Mouse (Mus musculus): ENCODE results near the gene Ndufaf5.
A peak's percentile ranks its signal among the peaks of the same experiment; 100 is the strongest.
"Not testable (repeated sequence)": the region's sequence is repeated elsewhere in the genome, so short reads cannot be mapped to it uniquely, and the experiment has no call there.

Gene Ndufaf5

DNA sequence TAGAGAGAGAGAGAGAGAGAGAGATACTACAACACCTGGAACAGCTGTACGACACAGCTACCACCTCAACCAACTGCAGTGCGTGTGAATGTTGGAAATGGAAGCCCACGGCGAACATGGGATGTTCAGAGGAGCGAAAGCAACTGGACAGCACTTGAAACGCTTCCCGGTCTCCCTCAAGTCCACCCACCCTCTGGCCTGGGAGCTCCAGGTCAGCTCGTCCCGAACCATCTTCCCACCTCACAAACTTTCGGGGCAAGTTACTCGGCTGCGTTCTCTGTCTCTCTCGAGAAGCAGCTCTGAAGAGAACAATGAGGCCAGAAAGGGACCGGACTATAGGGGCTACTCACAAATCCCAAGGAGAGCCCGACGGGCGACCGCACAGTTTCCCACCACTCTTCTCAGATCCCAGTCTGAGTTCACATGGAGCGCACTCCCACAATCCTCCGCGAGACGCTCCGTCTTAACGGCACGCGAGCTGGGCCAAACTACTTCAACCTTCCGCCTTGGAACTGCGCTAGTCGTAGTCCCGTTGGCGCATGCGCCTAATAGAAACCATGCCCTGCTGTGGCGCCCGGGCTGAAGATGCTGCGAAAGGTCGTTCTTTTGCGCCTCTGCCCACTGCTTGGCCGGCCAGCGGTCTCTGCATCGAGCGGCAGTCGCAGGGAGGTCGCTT lies at the start of gene Ndufaf5, which contains the start of gene Esf1:
Gene Ndufaf5, plus strand, starts transcription at position 523 of the 676 bp plus-strand sequence.
Gene Esf1, minus strand, starts transcription at position 438 of the 676 bp plus-strand sequence.
- peak; percentile 93 for DNase-seq (ENCODE audit: low read depth, low spot score)

DNA sequence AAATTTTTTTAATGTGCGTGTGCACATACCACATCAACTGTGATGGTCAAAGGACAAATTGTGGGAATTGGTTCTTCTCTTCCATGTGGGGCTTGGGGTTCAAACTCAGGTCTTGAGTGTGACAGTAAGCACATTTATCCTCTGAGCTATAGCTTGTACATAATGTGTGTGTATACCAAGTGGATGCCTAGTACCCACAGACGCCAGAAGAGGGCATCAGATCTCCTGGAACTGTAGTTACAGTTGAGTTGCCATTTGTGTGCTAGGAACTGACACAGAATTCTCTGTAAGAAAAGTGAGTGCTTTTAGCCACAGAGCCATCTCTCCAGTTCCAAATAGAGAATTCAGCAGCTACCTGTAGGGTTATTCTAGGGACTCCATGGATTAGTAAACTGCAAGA lies 44.9 kb upstream of the Ndufaf5 start:
- no peak for DNase-seq (ENCODE audit: low read depth, low spot score)

DNA sequence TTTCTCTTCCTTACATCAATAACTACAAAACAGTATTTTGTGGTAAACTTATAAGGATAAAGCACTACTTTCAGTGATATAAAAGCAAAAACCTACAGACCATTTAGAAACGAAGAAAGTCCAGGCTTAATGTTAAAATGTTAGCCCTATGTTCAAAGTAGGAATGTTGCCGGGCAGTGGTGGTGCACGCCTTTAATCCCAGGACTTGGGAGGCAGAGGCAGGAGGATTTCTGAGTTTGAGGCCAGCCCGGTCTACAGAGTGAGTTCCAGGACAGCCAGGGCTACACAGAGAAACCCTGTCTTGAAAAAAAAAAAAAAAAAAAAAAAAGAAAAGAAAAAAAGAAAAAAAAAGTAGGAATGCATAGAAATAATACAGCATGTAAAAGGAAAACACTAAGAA lies 18.7 kb upstream of the Ndufaf5 start, which contains the start of gene Gm17374:
Gene Gm17374, plus strand, starts transcription at position 301 of the 400 bp plus-strand sequence.
- not testable (repeated sequence) for DNase-seq (ENCODE audit: low read depth, low spot score)

DNA sequence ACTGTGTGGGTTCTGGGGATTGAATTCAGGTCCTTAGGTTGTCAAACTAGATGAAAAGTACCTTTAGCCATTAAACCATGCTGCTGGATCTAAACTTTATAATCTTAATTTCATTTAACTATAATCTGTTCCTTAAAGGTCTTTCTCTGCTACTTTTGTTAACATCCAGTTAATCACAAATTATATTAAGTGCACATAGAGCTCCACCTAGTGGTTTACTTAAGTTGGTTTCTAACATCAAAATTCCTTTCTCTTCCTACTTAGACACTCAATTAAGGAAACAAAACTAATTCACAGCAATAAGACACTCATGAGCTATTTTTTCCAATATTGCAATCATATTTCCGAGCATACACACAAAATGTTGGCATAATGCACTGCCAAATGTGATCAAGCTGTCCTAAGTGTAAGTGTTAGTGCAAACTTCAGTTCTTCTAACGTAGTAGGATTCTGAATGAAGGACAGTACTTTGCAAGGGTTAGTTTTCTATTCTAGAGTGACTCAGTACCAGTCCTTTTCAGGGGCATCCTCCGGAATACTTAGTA lies 11.2 kb upstream of the Ndufaf5 start:
- DNase-seq (ENCODE audit: low read depth, low spot score): no peak

DNA sequence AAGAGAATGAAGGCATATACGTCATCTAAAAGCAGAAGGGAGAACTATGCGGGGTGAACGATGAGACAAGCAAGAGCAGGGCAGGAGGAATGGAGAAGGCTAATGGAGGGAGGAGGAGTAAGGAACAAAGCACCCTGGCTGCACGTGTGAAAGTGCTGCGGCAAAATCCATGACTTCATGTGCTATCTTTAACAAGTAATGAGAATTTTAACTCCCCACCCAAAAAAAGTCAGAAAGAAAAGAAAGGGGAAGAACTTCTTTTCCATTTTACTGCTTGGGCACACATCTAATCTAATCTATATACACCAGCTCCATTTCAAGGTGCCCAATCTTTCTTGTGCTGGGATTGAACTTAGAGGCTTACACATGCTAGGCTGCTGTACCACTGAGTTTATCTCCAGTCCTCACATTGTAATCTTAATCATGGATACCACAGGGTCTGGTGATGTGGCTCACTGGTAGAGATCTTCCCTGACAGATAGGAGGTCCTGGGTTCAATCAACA lies 7.0 kb upstream of the Ndufaf5 start:
- no peak for DNase-seq (ENCODE audit: low read depth, low spot score)

DNA sequence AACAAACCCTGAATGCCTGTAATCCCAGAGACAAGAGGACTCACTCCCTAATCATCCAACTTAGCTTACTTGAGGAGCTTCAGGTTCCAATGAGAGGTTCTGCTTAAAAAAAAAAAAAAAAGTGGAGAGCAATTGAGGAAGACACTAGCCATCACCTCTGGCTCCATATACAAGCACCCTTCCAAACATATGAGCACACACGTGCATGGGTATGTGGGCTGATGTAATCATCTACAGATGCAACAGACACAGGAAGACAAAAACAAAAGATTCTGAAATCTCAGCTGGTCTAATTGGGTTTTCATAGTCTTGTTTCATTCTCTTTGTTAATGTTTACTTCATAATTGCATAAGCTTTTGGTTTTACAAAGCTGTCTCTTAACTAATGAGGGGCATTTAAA lies 1.4 kb upstream of the Ndufaf5 start:
- DNase-seq (ENCODE audit: low read depth, low spot score): no peak

DNA sequence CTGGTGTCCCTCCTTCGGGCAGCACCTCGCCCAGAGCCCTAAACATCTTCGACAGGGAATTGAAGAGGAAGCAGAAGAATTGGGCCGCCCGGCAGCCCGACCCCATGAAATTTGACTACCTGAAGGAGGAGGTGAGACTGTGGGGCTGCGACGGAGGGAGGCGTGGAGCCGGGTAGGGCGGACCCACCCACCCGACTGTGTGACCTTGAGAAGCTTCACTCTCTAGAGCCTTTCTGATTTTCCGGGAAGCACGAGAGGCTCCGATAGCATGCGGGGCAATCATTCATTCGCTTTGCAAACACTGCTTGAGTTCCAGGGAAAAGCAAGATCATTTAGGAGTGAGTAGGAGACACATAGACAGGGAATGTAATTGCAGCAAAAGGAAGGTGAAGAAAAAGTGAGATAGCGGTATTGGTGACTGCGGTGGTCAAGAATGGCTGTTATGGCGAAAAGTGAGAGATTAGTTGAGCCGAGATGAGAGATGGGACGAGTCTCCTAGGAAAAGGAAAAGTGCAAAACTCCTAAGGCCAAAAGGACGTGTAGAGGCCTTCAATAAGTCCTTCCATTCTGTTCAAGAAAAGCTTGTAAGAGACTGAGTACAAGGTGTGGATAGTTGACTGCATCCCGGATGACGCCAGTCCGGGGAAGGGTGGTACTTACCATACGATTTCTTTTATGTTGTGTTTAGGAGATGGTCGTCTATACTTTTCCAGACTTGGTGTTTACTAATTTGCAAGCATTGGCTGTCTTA lies 529 bp downstream of the Ndufaf5 start:
- no peak for DNase-seq (ENCODE audit: low read depth, low spot score)

DNA sequence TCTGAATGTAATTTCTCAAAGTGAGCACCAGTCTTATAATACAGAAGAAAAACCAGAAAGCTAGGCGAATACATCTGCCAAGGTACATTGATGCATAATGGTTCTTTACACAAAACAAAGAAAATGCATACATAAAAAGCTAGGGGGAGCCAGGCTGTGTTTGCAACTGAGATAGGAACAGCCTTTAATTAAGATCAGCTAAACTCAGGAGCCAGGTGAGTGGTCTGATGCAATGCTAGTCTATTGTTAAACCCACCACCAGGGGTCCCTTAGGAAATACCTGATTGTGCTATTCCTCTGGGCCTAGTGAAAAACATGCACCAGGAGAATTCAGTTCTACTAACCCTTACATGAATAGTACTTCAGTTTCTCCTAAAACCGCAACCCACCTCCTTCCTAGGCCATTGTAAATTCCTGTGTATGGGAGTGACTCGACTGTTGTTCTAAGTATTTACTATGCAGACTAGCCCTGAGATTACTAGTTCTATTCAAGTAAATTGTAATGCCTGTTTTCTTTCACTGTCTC lies 15.3 kb downstream of the Ndufaf5 start:
- DNase-seq (ENCODE audit: low read depth, low spot score): not testable (repeated sequence)

DNA sequence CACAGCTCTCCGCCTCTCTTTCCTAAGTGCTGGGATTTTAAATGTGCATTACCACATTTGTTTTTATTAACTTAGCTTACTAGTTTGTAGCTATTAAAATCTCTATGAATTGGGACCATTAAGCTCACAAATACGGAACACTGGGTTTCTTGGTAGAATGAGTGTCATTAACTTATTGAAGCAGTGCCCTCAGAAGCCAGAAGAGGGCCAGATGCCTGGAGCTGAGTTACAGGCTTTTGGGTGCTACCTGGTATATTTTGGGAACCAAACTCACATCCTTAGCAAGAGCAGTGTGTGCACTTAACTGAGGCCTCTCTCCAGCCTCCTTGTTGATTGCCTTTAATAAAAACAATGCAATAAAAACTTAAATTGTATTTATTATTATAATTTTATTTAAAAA lies 30.3 kb downstream of the Ndufaf5 start:
- DNase-seq (ENCODE audit: low read depth, low spot score): no peak

DNA sequence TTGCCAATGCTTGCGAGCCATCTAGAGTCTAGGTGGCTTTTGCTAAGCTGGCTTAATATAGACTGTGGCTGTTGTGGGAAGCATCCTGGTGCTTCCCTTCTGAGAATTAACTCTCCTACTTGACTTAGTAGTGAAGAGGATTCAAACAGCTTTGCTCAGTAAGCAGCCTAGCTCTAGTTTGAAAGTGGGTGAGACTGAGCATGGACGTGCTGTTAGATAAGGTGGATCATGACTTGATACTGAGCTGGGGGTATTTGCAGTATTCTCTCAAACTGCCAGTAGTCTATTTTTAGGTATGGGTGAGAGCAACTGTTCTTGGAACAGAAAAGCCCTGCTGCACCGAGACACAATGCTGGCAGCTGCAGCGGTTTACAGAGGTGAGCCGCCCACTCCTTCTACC lies 32.1 kb downstream of the Ndufaf5 start:
- DNase-seq (ENCODE audit: low read depth, low spot score): no peak

DNA sequence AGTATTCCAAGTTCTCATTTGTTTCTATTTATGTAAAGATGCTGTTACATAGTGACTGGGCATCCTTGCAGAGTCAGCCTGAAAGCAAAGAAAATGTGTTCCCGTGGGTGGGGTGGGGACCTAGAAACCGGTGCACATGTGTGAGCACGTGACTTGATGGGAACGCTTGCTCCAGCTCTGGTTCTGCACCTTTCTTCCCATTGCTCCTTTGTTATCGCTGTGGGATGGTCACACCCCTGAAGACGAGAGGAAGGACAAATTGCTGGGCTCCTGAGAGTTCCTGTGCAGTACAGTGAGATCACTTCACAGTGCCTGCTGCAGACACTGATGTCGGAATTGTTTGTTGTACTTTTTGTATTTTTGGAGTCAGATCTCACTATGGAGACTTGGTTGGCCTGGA lies 33.3 kb downstream of the Ndufaf5 start:
- no peak for DNase-seq (ENCODE audit: low read depth, low spot score)

DNA sequence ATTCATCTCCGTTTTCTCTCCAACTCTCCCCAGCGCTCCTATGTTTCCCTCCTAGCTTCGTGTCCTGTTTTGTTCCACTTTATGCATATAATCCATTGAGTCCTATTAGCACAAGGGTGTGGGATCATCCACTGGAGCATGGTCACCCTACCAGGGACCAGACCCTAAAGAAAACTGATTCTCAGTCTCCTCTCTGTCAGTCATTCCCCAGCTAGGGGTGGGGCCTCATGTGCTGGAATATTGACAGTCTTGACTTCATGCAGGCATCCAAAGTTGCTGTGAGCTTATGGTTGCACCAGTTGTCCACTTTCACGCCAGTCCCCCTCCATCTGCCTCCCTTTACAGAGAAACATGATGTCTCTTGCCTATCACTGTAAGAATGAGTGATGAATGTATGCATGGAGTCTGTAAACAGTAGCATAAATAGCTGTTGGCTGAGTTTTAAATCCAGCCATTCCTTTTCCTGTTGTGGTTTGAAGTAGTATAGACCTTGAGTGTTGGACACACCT lies 44.1 kb downstream of the Ndufaf5 start:
- no peak for DNase-seq (ENCODE audit: low read depth, low spot score)

DNA sequence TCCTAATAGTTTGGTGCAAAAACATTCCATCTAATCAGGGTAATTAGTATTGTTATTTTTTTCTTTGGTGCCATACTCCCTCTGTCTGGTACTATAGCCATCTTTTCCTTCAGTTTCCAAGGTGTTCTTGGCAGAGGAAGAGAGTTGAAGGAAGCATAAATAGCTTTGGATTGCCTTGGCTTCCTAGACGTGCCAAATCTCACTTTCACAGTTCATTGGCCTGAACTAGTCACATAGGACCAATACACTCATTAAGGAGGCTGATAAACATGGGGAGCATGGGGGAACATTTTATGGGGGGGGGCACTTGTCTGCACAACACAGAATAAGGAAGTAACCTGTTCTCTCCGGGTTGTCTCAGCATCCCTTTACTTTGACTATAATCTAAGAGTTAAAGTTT lies 45.0 kb downstream of the Ndufaf5 start:
- no peak for DNase-seq (ENCODE audit: low read depth, low spot score)

DNA sequence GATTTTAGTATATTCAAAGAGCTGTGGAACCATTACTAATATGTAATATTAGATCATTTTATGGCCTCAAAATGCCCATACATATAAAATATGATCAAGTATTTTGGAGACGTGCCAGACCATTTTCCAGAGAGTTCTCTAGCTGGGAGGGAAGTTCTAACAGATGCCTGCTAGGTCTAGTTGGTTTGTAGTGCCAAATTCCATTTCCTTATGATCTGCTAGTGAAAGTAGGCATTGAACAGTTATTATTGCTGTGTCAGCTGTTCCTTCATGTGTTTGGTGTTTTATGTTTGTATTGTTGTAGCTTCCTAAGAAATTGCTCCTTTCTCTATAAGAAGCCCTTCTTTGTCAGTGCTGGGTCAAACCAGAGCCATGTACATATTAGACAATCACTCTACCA lies 45.5 kb downstream of the Ndufaf5 start:
- no peak for DNase-seq (ENCODE audit: low read depth, low spot score)

DNA sequence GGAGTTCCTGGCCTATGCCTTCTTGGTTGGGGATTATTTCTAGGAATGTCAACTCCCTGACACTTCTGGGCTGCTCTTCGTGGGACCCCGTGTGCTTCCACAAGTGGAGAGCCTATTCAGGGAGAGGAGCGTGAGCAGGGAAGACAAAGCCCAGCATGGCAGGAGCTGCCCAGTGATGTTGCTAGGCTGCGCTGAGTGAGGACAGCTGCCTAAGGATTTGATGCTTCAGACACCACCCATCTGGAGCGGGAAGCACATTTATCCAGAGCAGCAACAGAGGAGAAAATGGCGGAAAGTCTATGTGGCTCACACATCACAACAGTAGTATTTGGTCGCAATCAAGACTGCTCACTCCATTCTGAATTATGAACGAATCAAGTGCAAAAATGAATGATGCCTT lies 49.9 kb downstream of the Ndufaf5 start:
- DNase-seq (ENCODE audit: low read depth, low spot score): no peak

DNA sequence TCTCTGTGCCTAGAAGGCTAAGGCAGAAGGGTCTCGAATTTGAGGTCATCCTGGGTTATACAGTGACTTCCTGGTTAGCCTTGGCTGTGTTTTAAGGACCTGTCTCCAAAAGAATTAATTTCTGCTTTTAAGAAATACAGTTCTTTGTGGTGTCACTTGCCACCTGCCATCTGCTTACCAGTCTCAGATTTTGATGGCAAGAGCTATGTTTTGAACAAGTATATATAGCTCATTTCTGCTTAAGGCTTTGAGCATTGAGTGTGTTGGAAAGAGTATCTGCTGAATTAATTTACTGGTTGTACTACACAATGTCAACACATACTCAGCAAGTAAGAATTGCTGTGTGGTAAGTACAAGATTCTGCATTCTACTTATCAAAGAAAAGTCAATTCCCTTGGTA lies 59.8 kb downstream of the Ndufaf5 start:
- no peak for DNase-seq (ENCODE audit: low read depth, low spot score)

DNA sequence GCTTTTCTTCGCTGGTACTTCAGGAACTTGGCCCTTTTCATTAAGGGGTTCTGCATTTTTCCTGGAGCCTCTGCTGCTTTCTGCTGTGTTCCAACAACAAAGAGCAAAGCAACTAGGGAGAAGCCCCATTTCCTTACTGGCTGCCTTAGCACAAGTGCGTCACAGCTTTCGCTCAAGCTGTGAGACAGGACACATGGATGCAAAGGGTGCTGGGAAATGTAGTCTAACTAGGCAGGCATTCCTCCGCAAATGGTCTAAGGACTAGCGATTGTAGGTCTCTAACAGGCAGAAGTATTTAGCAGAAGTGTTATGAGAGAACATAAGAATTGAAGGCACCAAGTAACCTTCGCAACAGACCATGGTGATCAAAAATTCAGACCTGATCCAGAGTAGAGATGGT lies 66.8 kb downstream of the Ndufaf5 start:
- DNase-seq (ENCODE audit: low read depth, low spot score): peak; percentile 5

DNA sequence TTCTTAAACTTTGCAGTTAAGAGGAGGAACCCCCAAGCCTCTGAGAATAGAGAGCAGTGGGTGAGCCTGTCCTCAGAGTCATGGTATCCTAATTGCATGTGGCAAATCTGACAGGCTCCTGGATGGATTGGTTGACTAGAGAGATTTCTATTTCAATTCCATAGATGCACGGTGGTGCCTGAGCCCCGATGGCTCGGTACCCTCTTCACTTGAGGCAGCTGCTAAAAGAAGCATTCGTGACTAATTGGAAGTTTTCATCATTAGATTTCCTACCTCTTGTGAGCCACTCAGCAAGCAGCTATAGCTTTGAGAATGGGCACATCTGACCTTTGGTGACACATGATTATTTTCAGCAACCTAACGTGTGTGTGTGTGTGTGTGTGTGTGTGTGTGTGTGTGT lies 71.9 kb downstream of the Ndufaf5 start:
- DNase-seq (ENCODE audit: low read depth, low spot score): no peak

DNA sequence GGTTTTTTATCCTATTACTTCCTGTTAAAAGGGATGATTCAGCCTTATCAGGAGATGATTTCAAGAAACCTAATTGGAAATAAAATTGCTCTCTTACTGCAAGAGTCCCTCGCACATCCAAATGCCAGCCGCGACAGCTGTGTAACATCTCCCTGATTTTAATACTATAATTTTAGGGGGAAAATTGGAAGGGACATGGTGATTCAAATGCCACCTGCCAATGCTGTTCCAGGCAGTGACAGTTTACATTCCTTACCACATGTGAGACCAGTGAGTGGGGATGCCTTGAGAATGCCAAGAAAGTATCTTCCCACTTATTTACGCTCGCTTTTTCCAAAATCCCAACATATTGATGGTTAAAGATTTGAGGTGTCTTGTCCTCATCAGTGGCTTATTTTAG lies 72.7 kb downstream of the Ndufaf5 start:
- DNase-seq (ENCODE audit: low read depth, low spot score): no peak

Measured in embryo, embryonic 11.5 days (tissue).